Mouse (Mus musculus): ENCODE results near the gene Slc25a34.

GRCm38 (mm10) chr4:141595138-141595537, 28.5 kb downstream of the Slc25a34 start:
- TF ChIP-seq CTCF (IDR thresholded peaks at IDR 0.05; ENCODE audit: borderline replicate concordance, insufficient read depth, low read length) (no peak), POLR2A (IDR thresholded peaks at IDR 0.05; ENCODE audit: low read depth, low read length) (no peak)
